Mouse (Mus musculus) lung, adult 18-20 months (tissue): ENCODE data around the gene Dcun1d2.
A peak's percentile ranks its signal among the peaks of the same experiment; 100 is the strongest.
"Not testable (repeated sequence)": the region's sequence is repeated elsewhere in the genome, so short reads cannot be mapped to it uniquely, and the experiment has no call there.

Experiments
- DNase-seq, 2 experiments: peaks; one replicate each; pipeline ENCODE4 v3.0.0; 2022; ENCODE audit warnings: mixed read lengths in 2 of 2

Dcun1d2 gene

GRCm38 (mm10) chr8:13287692-13288623 lies at the start of gene Dcun1d2, which contains the start of gene Tmco3:
TSS of gene Dcun1d2 (minus strand) at chr8:13288131.
TSS of gene Tmco3 (plus strand) at chr8:13288190.
- DNase-seq = peak; percentile 94 to 95

GRCm38 (mm10) chr8:13337678-13338077 lies 49.7 kb upstream of the Dcun1d2 start:
- DNase-seq = no peak

GRCm38 (mm10) chr8:13337245-13337644 lies 49.3 kb upstream of the Dcun1d2 start:
- DNase-seq = not testable (repeated sequence)

GRCm38 (mm10) chr8:13334671-13335070 lies 46.7 kb upstream of the Dcun1d2 start:
- no peak for DNase-seq

- peak in 1 of 2 experiments; percentile 19 for DNase-seq
Measured at GRCm38 (mm10) chr8:13326598-13326997, 38.7 kb upstream of the Dcun1d2 start.

GRCm38 (mm10) chr8:13316671-13317070 lies 28.7 kb upstream of the Dcun1d2 start:
- DNase-seq = no peak

GRCm38 (mm10) chr8:13314922-13315321 lies 27.0 kb upstream of the Dcun1d2 start:
- no peak for DNase-seq

GRCm38 (mm10) chr8:13306916-13307315 lies 19.0 kb upstream of the Dcun1d2 start:
- DNase-seq = no peak

- DNase-seq = no peak
Measured at GRCm38 (mm10) chr8:13306309-13306909, 18.5 kb upstream of the Dcun1d2 start.

- no peak for DNase-seq
Measured at GRCm38 (mm10) chr8:13305884-13306283, 18.0 kb upstream of the Dcun1d2 start.

GRCm38 (mm10) chr8:13305459-13305858 lies 17.5 kb upstream of the Dcun1d2 start:
- no peak for DNase-seq

GRCm38 (mm10) chr8:13301036-13301435 lies 13.1 kb upstream of the Dcun1d2 start:
- no peak for DNase-seq

GRCm38 (mm10) chr8:13299571-13299970 lies 11.6 kb upstream of the Dcun1d2 start:
- no peak for DNase-seq

GRCm38 (mm10) chr8:13293677-13294470 lies 5.9 kb upstream of the Dcun1d2 start:
- no peak for DNase-seq

- peak; percentile 78 to 79 for DNase-seq
Measured at GRCm38 (mm10) chr8:13292364-13292763, 4.4 kb upstream of the Dcun1d2 start.

- no peak for DNase-seq
Measured at GRCm38 (mm10) chr8:13288646-13289045, 715 bp upstream of the Dcun1d2 start.

GRCm38 (mm10) chr8:13287304-13287691 lies 633 bp downstream of the Dcun1d2 start:
- peak; percentile 95 to 96 for DNase-seq

GRCm38 (mm10) chr8:13283200-13283599 lies 4.7 kb downstream of the Dcun1d2 start:
- DNase-seq = no peak

- no peak for DNase-seq
Measured at GRCm38 (mm10) chr8:13276941-13277447, 10.9 kb downstream of the Dcun1d2 start.

GRCm38 (mm10) chr8:13272834-13273233 lies 15.1 kb downstream of the Dcun1d2 start:
- DNase-seq = peak; percentile 41 to 56

- DNase-seq = no peak
Measured at GRCm38 (mm10) chr8:13267566-13267965, 20.4 kb downstream of the Dcun1d2 start.

GRCm38 (mm10) chr8:13263376-13263775 lies 24.6 kb downstream of the Dcun1d2 start:
- no peak for DNase-seq

- peak; percentile 73 to 83 for DNase-seq
Measured at GRCm38 (mm10) chr8:13254019-13254418, 33.9 kb downstream of the Dcun1d2 start, which contains the start of gene Adprhl1. TSS of gene Adprhl1 (minus strand) at chr8:13254162.
